Mouse (Mus musculus): Measurements from ENCODE around the gene Tsga10ip.

Gene Tsga10ip

DNA sequence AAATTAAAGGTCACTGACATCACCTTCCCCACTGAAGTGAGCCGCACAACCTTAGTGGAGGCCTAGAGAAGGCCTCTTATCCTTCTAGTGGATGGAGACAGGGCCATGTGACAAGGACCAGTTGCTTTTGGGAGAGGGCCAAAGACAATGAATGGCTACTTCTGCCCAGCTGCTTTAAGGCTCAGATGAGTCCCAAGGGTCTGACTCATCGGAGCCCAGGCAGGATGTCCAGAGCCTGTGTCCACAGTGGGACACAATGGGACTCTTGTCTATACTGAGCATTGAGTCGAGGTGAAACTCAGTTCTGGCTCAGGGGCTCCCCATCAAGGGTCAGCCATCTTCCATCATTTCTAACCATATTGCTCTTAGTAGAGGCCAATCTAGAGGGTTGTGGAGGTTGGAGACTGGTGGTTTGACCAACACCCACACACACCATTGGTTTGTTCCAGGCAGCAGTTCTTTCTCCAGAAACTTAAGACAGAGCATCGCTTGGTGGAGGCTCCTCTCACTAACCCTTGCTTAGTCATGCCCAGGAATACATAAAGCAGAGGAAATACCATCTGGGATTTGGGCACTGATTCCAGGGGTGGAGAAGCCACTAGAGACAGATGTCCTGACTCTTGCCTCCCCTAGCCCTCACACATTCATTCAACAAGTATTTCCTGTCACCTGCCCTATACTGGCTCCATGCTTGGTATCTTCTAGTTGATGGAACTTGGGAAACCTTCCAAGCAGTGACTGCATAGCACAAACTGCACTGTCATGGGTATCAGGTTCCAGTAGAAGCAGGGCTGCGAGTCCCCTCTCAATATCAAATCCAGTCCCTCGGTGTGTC lies 56.8 kb downstream of the Tsga10ip start:
- no peak for DNase-seq (ENCODE audit: low read depth)

DNA sequence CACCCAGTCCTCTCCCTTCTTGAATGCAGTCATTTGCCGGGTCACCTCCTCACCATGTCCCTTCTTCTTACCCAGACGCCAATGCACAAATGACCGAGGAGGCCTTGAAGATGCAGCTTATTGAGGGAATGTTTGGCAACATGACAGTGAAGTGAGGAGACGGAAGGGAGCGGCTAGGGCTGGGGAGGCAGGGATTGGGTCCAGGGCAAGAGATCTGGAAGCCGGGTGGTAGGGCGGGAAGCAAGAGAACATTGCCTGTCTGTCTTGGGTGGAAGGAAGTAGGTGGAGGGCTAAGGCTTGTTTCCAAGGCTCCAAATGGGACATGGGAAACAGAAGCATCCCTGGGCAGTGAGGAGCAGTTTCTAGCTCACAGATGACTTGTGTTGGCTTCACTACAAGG lies 61.0 kb downstream of the Tsga10ip start:
- DNase-seq (ENCODE audit: low read depth) = no peak
